Mouse (Mus musculus) midbrain, embryonic 16.5 days (tissue): ENCODE results near the gene Cdk16. TPM values are rescaled to one million over a fixed set of nuclear protein-coding genes. Genes with fewer than 3 reads are reported as not detected.
"Not testable (repeated sequence)": the region's sequence is repeated elsewhere in the genome, so short reads cannot be mapped to it uniquely, and the experiment has no call there.

Experiments
- ATAC-seq: fragments of 200-750 bp; cut with Nextera tagmentation; 2 replicates; pipeline ENCODE4 v1.8.0; 2017; ENCODE audit warnings: moderate TSS enrichment
- H3K27ac ChIP-seq: fragments of 300-500 bp; sonication (generic); 2 replicates; pipeline ENCODE4 v1.5.1; 2014; ENCODE audit warnings: mild to moderate bottlenecking, low read length, mixed read lengths
- H3K27me3 ChIP-seq: fragments of 300-500 bp; sonication (generic); 2 replicates; pipeline ENCODE4 v1.6.1; 2014; ENCODE audit warnings: low read depth, low read length, mixed read lengths; ENCODE audit not compliant: control insufficient read depth, insufficient read depth
- H3K36me3 ChIP-seq: fragments of 300-500 bp; sonication (generic); 2 replicates; pipeline ENCODE4 v1.6.1; 2014; ENCODE audit warnings: mild to moderate bottlenecking, low read length, moderate library complexity, mixed read lengths; ENCODE audit not compliant: control insufficient read depth, insufficient read depth
- H3K4me1 ChIP-seq: fragments of 300-500 bp; sonication (generic); 2 replicates; pipeline ENCODE4 v1.6.1; 2014; ENCODE audit warnings: mild to moderate bottlenecking, low read length, mixed read lengths; ENCODE audit not compliant: control insufficient read depth, insufficient read depth
- H3K4me2 ChIP-seq: fragments of 300-500 bp; sonication (generic); 2 replicates; pipeline ENCODE4 v1.6.1; 2014; ENCODE audit warnings: mild to moderate bottlenecking, low read length, mixed read lengths
- H3K4me3 ChIP-seq: fragments of 300-500 bp; sonication (generic); 2 replicates; pipeline ENCODE4 v1.5.1; 2014; ENCODE audit warnings: low read depth, mild to moderate bottlenecking, low read length, moderate library complexity, mixed read lengths
- H3K9ac ChIP-seq: fragments of 300-500 bp; sonication (generic); 2 replicates; pipeline ENCODE4 v1.6.1; 2014; ENCODE audit warnings: low read depth, low read length, mixed read lengths
- H3K9me3 ChIP-seq: fragments of 300-500 bp; sonication (generic); replicated peaks from 2 replicates; pipeline ENCODE4 v1.6.1; 2014; ENCODE audit warnings: mild to moderate bottlenecking, low read length, mixed read lengths; ENCODE audit not compliant: control insufficient read depth, poor library complexity, severe bottlenecking
- WGBS: fragments of 180-500 bp; shearing (Covaris S2); extraction: QIAGEN DNeasy Blood & Tissue Kit; methylation state at CpG from one replicate; pipeline ENCODE4 v1.1.7; 2014; 5-methylcytosine and 5-hydroxymethylcytosine counted together
- polyA plus RNA-seq: library from polyadenylated mRNA; unstranded; fragments of >200 nt; fragmentation: Nextera tagmentation; extraction: Ambion mirVana; gene quantifications from 2 replicates; pipeline ENCODE4 v1.2.1, GENCODE M21; 2015

Cdk16 gene
- polyA plus RNA-seq, 1 experiment from 2014 or later: 148 TPM

DNA sequence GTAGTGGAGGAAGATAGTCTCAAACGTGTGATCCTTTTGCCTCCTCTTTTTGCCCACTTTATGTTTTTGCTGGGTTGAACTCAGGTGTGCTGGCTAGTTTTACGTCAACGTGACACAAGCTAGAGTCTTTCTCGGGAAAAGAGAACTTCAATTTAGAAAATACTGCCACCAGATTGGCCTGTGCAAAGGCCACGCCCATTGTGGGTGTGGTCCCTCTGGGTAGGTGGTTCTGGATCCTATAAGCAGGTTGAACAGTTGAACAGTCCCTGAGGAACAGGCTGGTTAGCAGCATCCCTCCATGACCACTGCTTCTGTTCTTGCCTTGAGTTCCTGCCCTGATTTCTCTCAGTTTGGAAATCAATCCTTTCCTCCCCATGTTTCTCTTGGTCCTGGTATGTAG lies 40.9 kb downstream of the Cdk16 start:
- Histone ChIP-seq H3K9me3 (no peaks in the 10 kb centered on the region), H3K4me2 (no peak overlapping the region), H3K36me3 (no peaks in the 10 kb centered on the region), H3K27me3 (no peaks in the 10 kb centered on the region), H3K4me1 (no peaks in the 10 kb centered on the region), H3K27ac (no peak overlapping the region), H3K9ac (no peak overlapping the region), H3K4me3 (no peak overlapping the region)
- WGBS: 71% methylated on average over 5 of the region's 5 CpGs
- no peak for ATAC-seq

DNA sequence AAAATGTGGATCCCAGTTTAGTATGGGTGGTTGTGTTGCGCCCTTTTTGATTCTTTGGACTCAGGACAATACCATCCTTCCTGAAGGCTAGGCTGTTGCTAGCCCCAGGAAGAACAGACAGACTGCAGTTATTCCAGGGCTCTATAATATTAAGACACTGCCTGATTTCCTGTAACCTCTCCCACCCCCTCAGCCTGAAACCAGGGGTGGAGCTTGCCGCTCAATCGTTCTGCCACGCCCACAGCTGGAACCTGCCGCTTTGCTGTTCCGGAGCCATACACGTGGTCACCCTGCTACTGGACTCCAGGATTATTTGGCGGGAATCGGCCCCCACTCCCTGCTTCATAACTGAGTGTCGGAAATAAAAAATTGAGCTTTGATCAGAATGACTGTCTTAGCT lies 42.3 kb downstream of the Cdk16 start:
- H3K27me3 ChIP-seq, H3K4me1 ChIP-seq, H3K4me3 ChIP-seq, H3K4me2 ChIP-seq, ATAC-seq, H3K9ac ChIP-seq, H3K9me3 ChIP-seq, H3K27ac ChIP-seq, H3K36me3 ChIP-seq: not testable (repeated sequence)
- WGBS: 54% methylated on average over 10 of the region's 10 CpGs

DNA sequence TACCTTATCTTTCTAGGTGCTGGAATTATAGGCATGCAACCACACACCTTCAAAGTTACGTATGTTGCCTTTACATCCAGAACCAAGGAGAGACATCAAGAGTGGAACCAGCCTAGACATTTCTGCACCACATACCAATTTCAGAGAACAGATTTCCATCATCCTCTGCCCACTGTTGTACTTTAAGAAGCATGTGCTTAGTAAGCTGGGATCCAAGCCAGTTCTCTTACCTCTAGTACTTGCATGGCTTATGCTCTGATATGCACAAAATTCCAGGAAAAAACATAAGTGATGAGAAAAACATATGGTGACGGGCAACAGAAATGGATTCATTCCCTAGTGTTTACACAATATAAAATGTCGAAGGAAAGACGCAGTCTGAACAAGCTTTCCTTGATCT lies 48.7 kb downstream of the Cdk16 start:
- H3K4me1 ChIP-seq: no peaks in the 10 kb centered on the region
- H3K4me2 ChIP-seq: no peak overlapping the region
- H3K9ac ChIP-seq: no peak overlapping the region
- H3K4me3 ChIP-seq: no peak overlapping the region
- WGBS: 95% methylated on average over 4 of the region's 4 CpGs
- no peak for ATAC-seq
- no peak overlapping the region for H3K27ac ChIP-seq
- no peaks in the 10 kb centered on the region for H3K9me3 ChIP-seq
- H3K36me3 ChIP-seq: no peaks in the 10 kb centered on the region
- H3K27me3 ChIP-seq: no peaks in the 10 kb centered on the region

DNA sequence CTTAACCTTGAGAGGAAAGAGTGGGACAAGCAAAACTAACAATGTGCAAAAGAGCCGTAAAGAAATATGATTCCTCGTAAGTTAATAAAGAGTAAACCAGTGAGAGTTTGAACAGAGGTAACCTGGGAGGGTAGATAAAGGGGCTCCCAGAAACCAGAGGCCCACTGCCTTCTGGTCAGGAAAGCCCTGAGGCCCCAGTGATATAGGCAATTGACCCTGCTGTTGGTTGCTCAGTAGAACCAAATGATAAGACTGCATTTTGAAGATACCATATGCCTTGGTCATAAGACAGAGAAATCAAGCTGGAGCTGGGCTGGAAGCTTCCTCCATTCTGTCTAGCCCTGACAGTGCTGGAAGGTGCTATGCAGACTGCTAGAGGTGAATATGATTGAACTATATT lies 61.1 kb downstream of the Cdk16 start:
- 87% methylated on average over 2 of the region's 2 CpGs for WGBS
- Histone ChIP-seq H3K27me3 (no peaks in the 10 kb centered on the region), H3K36me3 (no peaks in the 10 kb centered on the region), H3K4me1 (no peaks in the 10 kb centered on the region), H3K9me3 (no peaks in the 10 kb centered on the region), H3K27ac (no peak overlapping the region), H3K4me3 (no peak overlapping the region), H3K4me2 (no peak overlapping the region), H3K9ac (no peak overlapping the region)
- no peak for ATAC-seq

Other genes starting within 250 kb of the Cdk16 start
- 0.63 and 0.82 TPM in 2 replicates for gene Rgn, start 138.2 kb upstream of the Cdk16 start, polyA plus RNA-seq
- gene Rbm10, start 70.5 kb upstream of the Cdk16 start, polyA plus RNA-seq: 48.2 and 55.3 TPM in 2 replicates
- gene Ndufb11, start 70.3 kb upstream of the Cdk16 start, polyA plus RNA-seq: 209 TPM in 2 replicates
- gene Uba1, start 29.6 kb upstream of the Cdk16 start, polyA plus RNA-seq: 385 and 404 TPM in 2 replicates
- 108 and 109 TPM in 2 replicates for gene Usp11, start 16.0 kb downstream of the Cdk16 start, polyA plus RNA-seq
- 379 and 431 TPM in 2 replicates for gene Araf, start 109.9 kb downstream of the Cdk16 start, polyA plus RNA-seq
- gene Timp1, start 182.2 kb downstream of the Cdk16 start, polyA plus RNA-seq: 2.0 and 2.2 TPM in 2 replicates
- 68.8 and 82.0 TPM in 2 replicates for gene Syn1, start 233.1 kb downstream of the Cdk16 start, polyA plus RNA-seq
- gene Cfp, start 243.6 kb downstream of the Cdk16 start, polyA plus RNA-seq: 6.3 and 7.0 TPM in 2 replicates